Mouse (Mus musculus) adrenal gland, adult 18-20 months (tissue): ENCODE results near the gene Yap1. TPM values are rescaled to one million over a fixed set of nuclear protein-coding genes. Genes with fewer than 3 reads are reported as not detected.

Experiments
- DNase-seq, 2 experiments: peaks; one replicate each; pipeline ENCODE4 v3.0.0; 2021 to 2022; ENCODE audit warnings: low spot score in 2 of 2
- total RNA-seq, 2 experiments: library from RNA; stranded (reverse); gene quantifications; 1 replicate in 1 of 2; 2 replicates in 1 of 2; pipeline ENCODE4 v1.2.3; 2021

Gene Yap1
- total RNA-seq, 2 experiments from 2014 or later: 72.0 to 83.7 TPM

- no peak for DNase-seq
Observed at GRCm38 (mm10) chr9:7978502-7978901, 25.9 kb downstream of the Yap1 start.

GRCm38 (mm10) chr9:7977587-7977986 lies 26.8 kb downstream of the Yap1 start:
- DNase-seq: no peak

GRCm38 (mm10) chr9:7971993-7972392 lies 32.4 kb downstream of the Yap1 start:
- DNase-seq: no peak

- no peak for DNase-seq
Observed at GRCm38 (mm10) chr9:7967980-7968379, 36.4 kb downstream of the Yap1 start.

GRCm38 (mm10) chr9:7965590-7965989 lies 38.8 kb downstream of the Yap1 start:
- DNase-seq: no peak

GRCm38 (mm10) chr9:7963867-7964266 lies 40.5 kb downstream of the Yap1 start:
- no peak for DNase-seq

GRCm38 (mm10) chr9:7962915-7963314 lies 41.5 kb downstream of the Yap1 start:
- DNase-seq: no peak

GRCm38 (mm10) chr9:7961366-7962160 lies 42.8 kb downstream of the Yap1 start:
- DNase-seq: no peak

GRCm38 (mm10) chr9:7960382-7960781 lies 44.0 kb downstream of the Yap1 start:
- DNase-seq: no peak

- DNase-seq: no peak
Observed at GRCm38 (mm10) chr9:7959301-7959700, 45.1 kb downstream of the Yap1 start.

- no peak for DNase-seq
Observed at GRCm38 (mm10) chr9:7958025-7958593, 46.3 kb downstream of the Yap1 start.

- no peak for DNase-seq
Observed at GRCm38 (mm10) chr9:7957407-7957806, 47.0 kb downstream of the Yap1 start.

- DNase-seq: no peak
Observed at GRCm38 (mm10) chr9:7956400-7956799, 48.0 kb downstream of the Yap1 start.

- no peak for DNase-seq
Observed at GRCm38 (mm10) chr9:7952886-7953285, 51.5 kb downstream of the Yap1 start.

- DNase-seq: no peak
Observed at GRCm38 (mm10) chr9:7950211-7950644, 54.2 kb downstream of the Yap1 start.

- DNase-seq: no peak
Observed at GRCm38 (mm10) chr9:7947946-7948345, 56.5 kb downstream of the Yap1 start.

- DNase-seq: no peak
Observed at GRCm38 (mm10) chr9:7943796-7944462, 60.5 kb downstream of the Yap1 start.

GRCm38 (mm10) chr9:7942701-7943100 lies 61.7 kb downstream of the Yap1 start:
- no peak for DNase-seq

GRCm38 (mm10) chr9:7940075-7940474 lies 64.3 kb downstream of the Yap1 start:
- DNase-seq: no peak

- DNase-seq: no peak
Observed at GRCm38 (mm10) chr9:7934419-7934818, 70.0 kb downstream of the Yap1 start.

GRCm38 (mm10) chr9:7929552-7929951 lies 74.8 kb downstream of the Yap1 start:
- DNase-seq: no peak

- no peak for DNase-seq
Observed at GRCm38 (mm10) chr9:7928866-7929265, 75.5 kb downstream of the Yap1 start.
